Mouse (Mus musculus): ENCODE results near the gene AB124611. TPM values are rescaled to one million over a fixed set of nuclear protein-coding genes. Genes with fewer than 3 reads are reported as not detected.
"Not testable (repeated sequence)": the region's sequence is repeated elsewhere in the genome, so short reads cannot be mapped to it uniquely, and the experiment has no call there.

AB124611 gene
- polyA plus RNA-seq, 1 experiment, result 0.13 TPM

GRCm38 (mm10) chr9:21511052-21511451, 14.9 kb upstream of the AB124611 start:
- Histone ChIP-seq H3K4me1 (ENCODE audit: control insufficient read depth) (peaks cover 40% of the 10 kb centered on the region), H3K9me3 (ENCODE audit: control insufficient read depth, low read length) (peaks cover 3% of the 10 kb centered on the region), H3K4me3 (replicated peaks) (peak overlapping the region; percentile 75), H3K27me3 (ENCODE audit: control insufficient read depth) (no peaks in the 10 kb centered on the region), H3K36me3 (ENCODE audit: control insufficient read depth) (peaks cover 38% of the 10 kb centered on the region)
- TF ChIP-seq TAL1 (IDR thresholded peaks at IDR 0.05; ENCODE audit: low read length) (no peak), GATA1 (IDR thresholded peaks at IDR 0.05; ENCODE audit: low read length) (no peak)

GRCm38 (mm10) chr9:21513466-21513865, 12.5 kb upstream of the AB124611 start:
- Histone ChIP-seq H3K27me3 (ENCODE audit: control insufficient read depth) (no peaks in the 10 kb centered on the region), H3K4me3 (replicated peaks) (no peak overlapping the region), H3K36me3 (ENCODE audit: control insufficient read depth) (peaks cover 14% of the 10 kb centered on the region), H3K4me1 (ENCODE audit: control insufficient read depth) (peaks cover 40% of the 10 kb centered on the region), H3K9me3 (ENCODE audit: control insufficient read depth, low read length) (peaks cover 3% of the 10 kb centered on the region)
- TF ChIP-seq GATA1 (IDR thresholded peaks at IDR 0.05; ENCODE audit: low read length), result no peak
- TF ChIP-seq TAL1 (IDR thresholded peaks at IDR 0.05; ENCODE audit: low read length), result no peak

- H3K27me3 ChIP-seq (ENCODE audit: control insufficient read depth), result no peaks in the 10 kb centered on the region
- H3K4me3 ChIP-seq (replicated peaks), result no peak overlapping the region
- peaks cover 8% of the 10 kb centered on the region for H3K4me1 ChIP-seq (ENCODE audit: control insufficient read depth)
- no peak for TF ChIP-seq GATA1 (IDR thresholded peaks at IDR 0.05; ENCODE audit: low read length)
- H3K36me3 ChIP-seq (ENCODE audit: control insufficient read depth), result peaks cover 4% of the 10 kb centered on the region; the same call in 1 of the 2 replicates
- H3K9me3 ChIP-seq (ENCODE audit: control insufficient read depth, low read length), result peaks cover 3% of the 10 kb centered on the region
Observed at GRCm38 (mm10) chr9:21517947-21518495, 8.0 kb upstream of the AB124611 start.

GRCm38 (mm10) chr9:21518690-21519089, 7.3 kb upstream of the AB124611 start:
- not testable (repeated sequence) for H3K36me3 ChIP-seq (ENCODE audit: control insufficient read depth); H3K27me3 ChIP-seq (ENCODE audit: control insufficient read depth); H3K4me1 ChIP-seq (ENCODE audit: control insufficient read depth); H3K9me3 ChIP-seq (ENCODE audit: control insufficient read depth, low read length); H3K4me3 ChIP-seq (replicated peaks)

GRCm38 (mm10) chr9:21525142-21525936, 637 bp upstream of the AB124611 start:
- Histone ChIP-seq H3K4me1 (ENCODE audit: control insufficient read depth) (peaks cover 4% of the 10 kb centered on the region), H3K4me3 (replicated peaks) (no peak overlapping the region), H3K36me3 (ENCODE audit: control insufficient read depth) (no peaks in the 10 kb centered on the region), H3K9me3 (ENCODE audit: control insufficient read depth, low read length) (no peaks in the 10 kb centered on the region), H3K27me3 (ENCODE audit: control insufficient read depth) (0 out of 2 replicates have a peak, but pooled peaks cover 2% of the 10 kb centered on the region)
- TF ChIP-seq TAL1 (IDR thresholded peaks at IDR 0.05; ENCODE audit: low read length), result no peak
- no peak for TF ChIP-seq GATA1 (IDR thresholded peaks at IDR 0.05; ENCODE audit: low read length)

GRCm38 (mm10) chr9:21526634-21526944, 613 bp downstream of the AB124611 start:
- Histone ChIP-seq H3K36me3 (ENCODE audit: control insufficient read depth) (no peaks in the 10 kb centered on the region), H3K27me3 (ENCODE audit: control insufficient read depth) (0 out of 2 replicates have a peak, but pooled peaks cover 2% of the 10 kb centered on the region), H3K9me3 (ENCODE audit: control insufficient read depth, low read length) (no peaks in the 10 kb centered on the region), H3K4me3 (replicated peaks) (no peak overlapping the region), H3K4me1 (ENCODE audit: control insufficient read depth) (peaks cover 4% of the 10 kb centered on the region)
- TF ChIP-seq GATA1 (IDR thresholded peaks at IDR 0.05; ENCODE audit: low read length), result no peak
- no peak for TF ChIP-seq TAL1 (IDR thresholded peaks at IDR 0.05; ENCODE audit: low read length)

- TF ChIP-seq TAL1 (IDR thresholded peaks at IDR 0.05; ENCODE audit: low read length) (no peak), GATA1 (IDR thresholded peaks at IDR 0.05; ENCODE audit: low read length) (no peak)
- H3K36me3 ChIP-seq (ENCODE audit: control insufficient read depth), result no peaks in the 10 kb centered on the region
- H3K4me3 ChIP-seq (replicated peaks), result no peak overlapping the region
- H3K9me3 ChIP-seq (ENCODE audit: control insufficient read depth, low read length), result no peaks in the 10 kb centered on the region
- H3K4me1 ChIP-seq (ENCODE audit: control insufficient read depth), result peaks cover 4% of the 10 kb centered on the region
- H3K27me3 ChIP-seq (ENCODE audit: control insufficient read depth), result 0 out of 2 replicates have a peak, but pooled peaks cover 2% of the 10 kb centered on the region
Observed at GRCm38 (mm10) chr9:21527100-21527801, 1.3 kb downstream of the AB124611 start.

- 0 out of 2 replicates have a peak, but pooled peaks cover 2% of the 10 kb centered on the region for H3K27me3 ChIP-seq (ENCODE audit: control insufficient read depth)
- H3K4me3 ChIP-seq (replicated peaks), result no peak overlapping the region
- TF ChIP-seq GATA1 (IDR thresholded peaks at IDR 0.05; ENCODE audit: low read length) (no peak), TAL1 (IDR thresholded peaks at IDR 0.05; ENCODE audit: low read length) (no peak)
- peaks cover 4% of the 10 kb centered on the region for H3K4me1 ChIP-seq (ENCODE audit: control insufficient read depth)
- no peaks in the 10 kb centered on the region for H3K9me3 ChIP-seq (ENCODE audit: control insufficient read depth, low read length)
- no peaks in the 10 kb centered on the region for H3K36me3 ChIP-seq (ENCODE audit: control insufficient read depth)
Observed at GRCm38 (mm10) chr9:21527917-21528324, 1.9 kb downstream of the AB124611 start.

- no peaks in the 10 kb centered on the region for H3K27me3 ChIP-seq (ENCODE audit: control insufficient read depth)
- TF ChIP-seq GATA1 (IDR thresholded peaks at IDR 0.05; ENCODE audit: low read length) (no peak), TAL1 (IDR thresholded peaks at IDR 0.05; ENCODE audit: low read length) (no peak)
- no peaks in the 10 kb centered on the region for H3K36me3 ChIP-seq (ENCODE audit: control insufficient read depth)
- no peaks in the 10 kb centered on the region for H3K9me3 ChIP-seq (ENCODE audit: control insufficient read depth, low read length)
- no peak overlapping the region for H3K4me3 ChIP-seq (replicated peaks)
- peaks cover 16% of the 10 kb centered on the region for H3K4me1 ChIP-seq (ENCODE audit: control insufficient read depth)
Observed at GRCm38 (mm10) chr9:21536501-21536900, 10.5 kb downstream of the AB124611 start.
